Mouse (Mus musculus) c-Kit-positive CD71-positive TER-119-negative erythroid progenitor cells, embryonic 14.5 days (primary cell): Measurements from ENCODE around the gene Ccser2.

Experiments
- DNase-seq: peaks from one replicate; pipeline ENCODE4 v3.0.0-alpha.2; 2013; ENCODE audit warnings: low read depth

Gene Ccser2

DNA sequence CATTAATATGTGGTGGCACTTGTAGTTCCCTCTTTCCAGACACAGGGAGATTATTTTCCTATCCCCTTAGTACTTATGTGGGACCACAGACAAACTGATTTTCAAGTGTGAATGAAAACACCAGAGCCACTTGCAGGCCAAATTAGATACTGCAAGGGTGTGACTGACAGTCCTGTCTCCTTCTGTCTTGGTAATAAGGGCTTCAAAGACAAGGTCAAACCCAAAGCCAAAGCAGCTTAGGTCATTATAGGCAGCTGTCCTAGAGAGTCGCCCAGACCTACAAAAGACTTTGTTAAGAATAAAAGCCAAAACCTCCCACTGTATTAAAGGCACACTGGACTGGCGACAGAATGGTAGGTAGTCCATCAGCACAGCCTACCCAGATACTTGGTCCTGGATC lies 30.6 kb downstream of the Ccser2 start:
- no peak for DNase-seq

DNA sequence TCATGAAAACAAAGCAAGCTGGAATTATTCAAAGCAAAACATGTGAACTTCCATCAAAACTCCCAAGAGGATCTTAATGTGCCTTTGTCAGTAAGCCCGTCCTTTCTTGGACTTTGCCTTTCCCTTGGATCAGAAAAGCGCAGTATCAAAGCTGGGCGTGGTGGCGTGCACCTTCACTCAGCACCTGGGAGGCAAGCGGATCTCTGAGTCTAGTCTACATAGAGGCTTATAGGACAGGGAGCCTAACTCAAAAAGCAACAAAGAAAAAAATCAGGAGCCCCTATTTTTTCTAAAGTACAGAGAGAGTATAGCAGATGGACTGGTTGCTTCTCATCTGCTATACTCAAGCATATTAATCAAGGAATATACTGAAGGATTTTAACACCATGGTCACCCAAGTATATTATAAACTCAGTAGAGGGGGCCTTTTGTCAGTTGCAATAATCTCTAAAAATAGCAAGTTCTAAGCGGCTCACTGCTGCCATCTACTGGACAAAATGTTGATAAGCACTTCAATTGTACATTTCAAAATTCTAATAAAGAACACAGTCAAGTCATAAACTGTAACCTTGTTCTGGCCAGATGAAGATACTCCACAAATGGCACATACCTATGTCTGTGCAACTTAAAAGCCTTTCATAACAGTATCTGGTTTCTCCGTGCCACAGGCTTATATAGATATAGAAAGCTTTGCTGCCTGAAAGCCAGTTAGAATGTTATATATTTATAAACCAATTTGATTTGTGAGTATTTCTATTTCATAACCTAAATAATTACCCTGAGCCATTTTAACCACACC lies 31.3 kb downstream of the Ccser2 start:
- DNase-seq: peak; percentile 27

DNA sequence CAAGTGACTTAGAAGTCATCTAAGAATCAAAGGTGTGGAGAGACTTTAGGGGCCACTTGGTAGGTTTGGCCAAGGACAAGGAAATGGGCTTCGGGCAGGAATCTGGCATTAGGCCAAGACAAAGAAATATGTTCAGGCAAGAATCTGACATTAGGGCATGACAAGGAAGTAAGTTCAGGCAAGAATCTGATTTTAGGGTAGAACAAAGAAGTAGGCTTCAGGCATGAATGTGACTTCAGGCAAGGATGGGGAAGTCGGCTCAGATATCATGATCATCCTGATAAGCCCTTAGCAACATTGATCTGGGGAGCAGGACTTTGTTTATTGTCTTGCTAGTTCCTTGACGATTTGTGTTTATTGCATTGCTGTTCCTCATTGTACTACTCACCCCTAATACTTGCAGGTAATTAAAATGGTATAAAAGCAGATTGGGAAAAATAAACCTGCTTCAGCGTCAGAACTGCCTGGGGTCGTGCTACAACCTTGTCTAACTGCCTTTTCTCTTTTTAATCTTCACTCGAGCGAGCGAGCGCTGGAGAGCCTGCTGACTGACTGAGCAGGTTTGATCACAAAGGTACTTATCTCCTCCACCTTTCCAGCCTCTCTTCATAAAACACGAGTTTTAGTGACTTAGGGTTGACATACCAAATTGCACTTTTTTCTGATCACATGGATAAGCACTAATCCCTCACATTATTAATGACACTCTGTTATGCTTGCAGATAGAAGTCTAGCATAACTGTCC lies 35.8 kb downstream of the Ccser2 start:
- no peak for DNase-seq

DNA sequence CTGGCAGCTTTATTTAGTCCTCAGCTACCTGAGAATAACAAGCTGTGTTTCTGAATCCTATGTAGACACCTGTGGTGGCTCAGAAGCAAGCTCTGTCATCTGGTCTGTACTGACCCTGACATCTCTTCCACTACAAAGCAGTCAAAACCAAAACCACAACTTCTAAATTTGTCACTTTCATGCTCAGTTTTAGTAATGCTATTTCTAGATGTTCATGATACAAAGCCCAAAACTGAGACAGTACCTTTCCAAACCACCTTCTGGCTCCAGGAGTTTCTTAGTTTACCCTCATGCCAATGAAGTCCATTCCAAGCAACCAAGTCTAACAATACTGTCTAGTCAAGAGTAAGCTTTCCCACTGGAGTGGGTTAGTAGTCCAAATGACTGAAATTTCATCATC lies 36.5 kb downstream of the Ccser2 start:
- no peak for DNase-seq

DNA sequence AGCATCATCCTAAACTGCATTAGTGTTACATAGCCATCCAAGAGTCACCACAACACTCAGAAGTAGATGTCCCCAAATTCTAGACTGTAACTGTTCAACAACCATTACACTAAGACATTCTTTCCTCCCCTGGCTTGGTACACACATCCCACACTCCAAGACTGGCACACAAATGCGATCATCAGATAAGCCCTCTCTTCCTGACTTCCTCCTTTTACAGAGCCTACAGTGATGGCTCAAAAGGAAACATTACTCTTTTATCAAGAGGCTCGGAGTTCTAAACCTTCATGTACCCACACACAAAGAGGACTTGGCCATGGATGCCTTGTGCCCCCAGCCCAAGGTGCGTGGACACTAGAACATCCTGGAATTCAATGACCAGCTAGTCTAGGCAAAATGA lies 45.2 kb downstream of the Ccser2 start:
- no peak for DNase-seq

DNA sequence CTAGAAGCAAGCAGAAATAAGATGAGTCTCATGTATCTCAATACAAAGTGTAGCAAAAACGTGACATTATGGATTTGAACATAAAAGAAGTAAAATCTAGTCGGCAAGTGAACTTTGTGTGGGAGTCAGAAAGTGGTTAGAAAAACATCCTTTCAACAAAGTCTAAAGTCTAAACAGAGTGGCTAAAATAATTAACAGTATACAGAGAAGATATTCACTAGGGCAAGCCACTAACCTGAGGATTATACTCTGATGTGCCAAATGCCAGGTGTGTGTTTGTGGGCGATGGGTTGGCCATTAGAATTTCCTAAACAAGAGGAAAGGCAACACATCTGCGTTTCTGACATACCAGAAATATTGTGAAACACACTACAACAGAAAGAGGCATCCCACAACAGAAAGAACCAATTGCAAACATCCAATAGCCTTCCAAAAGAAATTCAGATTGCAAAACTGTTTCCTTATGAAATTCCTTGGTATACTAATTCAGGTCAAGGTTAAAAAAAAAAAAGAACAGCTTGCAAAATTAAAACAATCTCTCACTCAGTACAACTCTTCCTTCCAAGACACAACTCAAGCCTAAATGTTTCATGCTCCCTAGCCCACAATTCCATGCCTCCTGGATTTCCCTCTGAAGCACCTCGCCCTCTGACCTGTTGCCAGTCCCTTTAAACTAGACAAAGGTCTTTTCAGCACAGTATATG lies 47.1 kb downstream of the Ccser2 start:
- DNase-seq: no peak

DNA sequence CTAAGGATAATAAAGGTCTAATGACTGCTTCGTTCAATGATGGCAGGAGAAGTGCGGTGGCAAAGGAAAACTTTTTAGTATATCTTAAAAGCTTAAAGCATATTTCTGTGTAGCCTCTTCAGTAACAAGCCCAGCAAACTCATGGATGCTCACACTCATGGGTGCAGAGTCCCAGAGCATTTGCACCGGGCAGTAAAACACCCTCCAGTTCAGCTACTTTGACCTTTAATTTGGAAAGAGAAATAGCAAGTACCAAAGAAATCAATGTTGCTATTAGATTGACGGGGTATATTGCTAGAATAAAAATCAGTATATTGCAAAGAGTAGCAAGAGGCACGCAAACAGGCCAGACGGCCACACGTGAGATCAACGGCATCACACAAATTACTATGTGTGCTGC lies 48.7 kb downstream of the Ccser2 start:
- DNase-seq: no peak

DNA sequence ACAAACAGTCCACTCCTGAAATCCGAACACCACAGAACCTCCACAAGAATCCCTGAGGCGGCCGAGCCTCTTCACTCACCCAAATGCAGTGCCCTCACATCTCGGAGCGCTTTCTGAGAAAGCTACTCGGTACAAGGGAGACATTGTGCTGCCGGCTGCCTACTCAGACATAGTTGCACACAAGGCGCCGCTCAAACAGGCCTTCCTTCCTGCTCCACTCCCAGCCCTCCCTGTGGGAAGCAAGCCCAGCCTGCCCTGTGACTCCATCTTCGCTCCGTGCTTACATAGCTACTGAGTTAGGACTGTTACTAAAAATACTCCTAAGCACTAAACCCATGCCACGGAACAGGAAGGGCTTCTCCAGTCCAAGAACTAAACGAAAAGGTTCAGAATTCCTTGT lies 49.4 kb downstream of the Ccser2 start:
- DNase-seq: no peak

DNA sequence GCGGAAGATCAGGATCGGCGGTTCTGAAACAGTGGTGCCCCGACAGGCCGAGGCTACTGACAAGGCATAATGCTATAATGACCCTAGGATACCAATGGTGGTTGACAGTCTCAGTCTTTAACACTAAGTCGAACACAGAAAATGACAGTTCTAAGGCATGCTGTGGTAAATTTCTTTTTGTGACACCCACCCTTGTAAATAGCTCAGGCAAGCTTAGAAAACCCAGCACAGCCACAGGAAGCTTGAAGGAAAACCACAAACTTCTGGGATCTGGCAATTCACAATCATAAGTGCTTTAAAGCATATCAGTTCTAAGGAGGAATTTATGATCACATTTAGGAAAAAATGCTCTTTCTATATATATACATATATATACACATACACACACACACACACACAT lies 53.4 kb downstream of the Ccser2 start:
- DNase-seq: no peak

DNA sequence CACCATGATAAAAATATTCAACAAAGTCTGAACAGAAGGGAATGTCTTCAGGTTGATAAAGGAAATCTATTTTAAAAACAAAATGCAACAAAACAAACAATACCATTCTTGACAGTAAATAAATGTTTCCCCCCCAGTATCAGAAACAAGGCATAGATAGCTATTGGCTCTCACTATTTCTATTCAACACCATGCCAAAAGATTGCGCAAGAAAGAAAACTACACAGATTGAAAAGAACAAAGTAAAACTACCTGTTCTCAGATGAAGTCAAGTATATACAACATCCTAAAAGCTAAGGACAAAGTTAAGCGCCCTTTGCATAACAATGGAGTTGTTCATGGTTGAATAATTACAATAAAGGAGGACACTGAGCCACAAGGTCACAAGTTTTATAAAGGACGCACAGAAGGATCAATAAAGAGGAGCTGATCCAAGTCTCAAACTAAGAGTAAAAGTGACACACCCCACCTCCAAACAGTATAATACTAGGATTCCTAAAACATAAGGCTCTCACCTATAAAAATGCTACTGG lies 54.0 kb downstream of the Ccser2 start:
- DNase-seq: no peak

DNA sequence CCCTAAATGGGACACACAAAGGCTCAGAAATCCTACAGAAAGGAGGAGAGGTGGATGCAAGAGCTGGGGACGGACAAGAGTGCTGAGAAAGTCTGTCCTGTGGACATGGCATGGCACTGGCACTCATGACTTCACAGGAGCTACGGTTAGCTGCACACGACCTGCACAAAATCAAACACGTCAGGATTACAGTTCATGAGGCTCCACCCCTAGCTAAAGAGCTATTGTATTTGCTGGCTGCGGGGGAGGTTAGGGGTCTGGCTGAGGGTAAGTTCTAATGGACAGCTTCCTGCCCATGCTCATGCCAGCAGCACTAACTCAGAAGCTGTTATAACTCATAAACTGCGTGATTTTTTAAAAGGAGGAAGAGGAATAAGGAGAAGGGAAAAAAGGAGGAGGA lies 56.8 kb downstream of the Ccser2 start:
- DNase-seq: no peak

DNA sequence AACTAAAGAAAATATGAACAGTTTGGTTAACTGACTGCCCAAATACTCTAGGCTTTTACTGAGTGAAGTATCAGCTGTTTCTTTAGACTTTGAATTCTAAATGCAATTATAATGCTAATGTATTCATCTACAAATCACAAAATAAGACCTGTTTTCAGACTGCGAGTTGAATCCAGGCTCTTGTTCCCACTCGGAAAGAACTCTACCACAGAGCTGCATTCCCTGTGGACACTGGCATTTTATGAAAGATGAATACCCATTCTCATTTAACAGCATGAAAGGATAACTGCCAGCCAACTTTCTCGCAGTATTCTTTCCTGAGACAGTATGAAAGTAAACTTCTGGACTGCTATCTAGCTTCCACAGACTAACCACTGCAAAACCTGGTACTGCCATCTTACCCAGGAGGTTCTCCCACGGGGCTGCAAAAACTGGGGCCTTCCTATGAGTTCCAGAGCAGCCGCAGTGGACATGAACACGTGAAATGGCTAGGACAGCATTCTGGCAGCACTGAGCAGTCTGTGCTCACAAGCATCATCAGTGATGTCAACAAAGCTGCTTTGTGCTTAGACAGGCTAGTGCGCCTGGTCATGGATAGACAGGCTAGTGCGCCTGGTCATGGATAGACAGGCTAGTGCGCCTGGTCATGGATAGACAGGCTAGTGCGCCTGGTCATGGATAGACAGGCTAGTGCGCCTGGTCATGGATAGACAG lies 62.6 kb downstream of the Ccser2 start:
- no peak for DNase-seq

DNA sequence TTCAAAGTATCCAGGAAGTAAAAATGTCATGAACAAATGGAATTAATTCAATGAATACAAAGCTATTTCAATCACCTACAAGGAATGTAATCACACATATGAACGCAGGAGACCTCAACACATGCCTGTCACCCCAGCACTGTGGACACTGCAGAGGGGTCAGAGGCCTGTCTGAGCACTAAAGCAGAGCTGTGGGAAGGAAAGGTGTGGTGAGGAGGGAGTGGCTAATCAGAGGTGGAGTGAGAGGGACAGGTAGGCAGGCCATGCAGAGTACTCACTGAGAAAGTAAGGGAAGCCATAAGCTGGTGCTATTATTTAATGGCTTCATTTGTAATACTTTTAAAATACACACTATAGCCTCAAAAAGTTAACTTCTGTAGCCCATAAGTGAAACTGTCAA lies 64.4 kb downstream of the Ccser2 start:
- DNase-seq: no peak

DNA sequence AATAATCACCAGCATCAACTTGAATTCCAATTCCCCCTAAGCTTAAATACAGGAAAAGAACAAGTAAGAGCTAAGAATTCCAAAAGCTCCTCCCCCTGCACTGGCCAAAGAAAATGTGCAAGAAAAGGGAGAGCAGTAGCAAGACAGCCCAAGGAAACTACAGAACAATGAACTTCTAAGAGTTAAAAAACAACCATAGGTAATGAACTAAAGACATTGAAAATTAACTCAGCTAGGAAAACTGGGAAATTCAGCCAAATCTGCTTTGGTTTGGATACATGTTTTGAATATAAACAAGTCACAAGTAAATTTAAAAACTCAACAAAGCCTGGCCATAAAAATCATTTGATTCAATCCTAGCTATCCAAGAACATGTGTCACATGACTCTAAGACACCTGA lies 67.7 kb downstream of the Ccser2 start:
- no peak for DNase-seq

DNA sequence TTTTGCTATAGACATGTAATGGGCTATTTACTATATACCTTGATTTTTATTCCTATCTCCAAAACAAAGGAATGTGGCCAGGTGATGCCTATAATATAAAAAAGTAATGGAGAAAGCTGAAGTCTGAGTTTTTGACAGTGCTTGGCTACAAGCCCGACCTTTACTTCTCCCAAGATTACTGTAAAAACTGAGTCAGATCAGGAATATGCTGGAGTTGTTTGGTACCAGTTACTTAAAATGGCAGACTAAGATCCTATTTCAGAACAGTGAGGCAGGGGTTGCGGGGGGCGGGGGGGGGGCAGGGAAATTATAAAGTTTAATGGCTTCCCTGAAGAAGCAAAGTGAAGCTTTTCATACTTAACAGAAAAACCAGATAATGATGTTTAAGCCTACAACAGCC lies 73.9 kb downstream of the Ccser2 start:
- no peak for DNase-seq

DNA sequence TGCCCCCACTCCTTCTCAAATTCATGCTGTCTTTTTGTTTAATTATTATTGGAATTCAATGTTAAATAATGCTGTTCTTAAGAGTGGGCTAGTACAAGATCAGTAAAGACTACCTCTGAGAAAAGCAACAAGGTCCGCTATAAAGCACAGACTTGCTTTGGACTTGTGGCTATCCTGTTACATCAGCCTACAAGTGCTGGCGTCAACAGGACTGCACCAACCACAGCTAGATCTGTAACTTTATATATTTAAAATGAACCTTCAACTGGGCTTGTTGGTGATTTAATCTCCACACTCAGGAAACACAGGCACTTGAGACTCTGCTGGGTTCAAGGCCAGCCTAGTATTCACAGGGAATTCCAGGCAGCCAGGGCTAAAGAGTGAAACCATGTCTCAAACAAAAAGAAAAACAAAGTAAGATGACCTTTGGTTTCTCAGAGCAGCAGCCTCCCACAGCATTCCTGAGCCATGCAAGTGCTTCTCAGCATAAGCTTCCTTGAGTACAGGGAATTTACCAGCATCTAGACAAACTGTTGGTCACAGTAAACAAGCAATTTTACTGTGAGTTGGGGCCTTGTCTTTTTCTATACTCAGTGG lies 75.7 kb downstream of the Ccser2 start:
- no peak for DNase-seq

DNA sequence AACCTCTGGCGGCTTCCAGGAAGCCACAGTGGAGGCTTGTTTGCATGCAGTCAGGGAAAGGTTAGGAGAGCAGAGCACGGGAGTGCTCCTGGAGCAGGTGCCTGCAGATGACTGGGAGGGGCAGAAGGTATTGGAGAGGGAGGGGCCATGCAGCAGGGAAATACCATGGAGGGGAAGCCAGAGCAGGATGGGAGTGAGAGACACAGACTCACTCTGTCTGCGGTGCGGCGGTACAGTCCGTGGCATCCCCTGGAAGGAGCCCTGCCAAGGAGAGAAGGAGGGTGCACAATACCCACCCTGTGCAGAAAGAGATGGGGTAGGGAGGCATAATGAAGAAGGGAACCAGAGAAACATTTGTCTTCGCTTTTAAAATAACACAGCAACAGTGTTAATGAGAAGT lies 78.4 kb downstream of the Ccser2 start:
- DNase-seq: no peak

DNA sequence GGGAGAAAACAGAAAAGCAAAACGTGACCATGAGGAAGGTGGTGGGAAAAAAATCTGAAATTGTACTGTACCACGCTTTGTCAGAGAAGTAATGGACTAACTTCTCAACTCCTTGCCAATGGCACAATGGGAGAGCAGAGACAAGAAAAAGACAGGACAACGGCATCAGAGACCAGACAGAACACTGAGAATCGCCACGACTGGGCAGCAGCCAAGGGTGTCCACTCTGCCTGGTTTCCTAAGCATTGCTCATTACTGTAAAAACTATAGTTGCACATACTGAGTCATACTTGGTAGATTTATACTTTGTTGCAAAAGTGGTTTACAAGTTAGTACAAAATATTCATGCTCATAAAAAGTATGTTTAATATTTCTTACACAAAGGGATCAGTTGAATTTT lies 82.9 kb downstream of the Ccser2 start:
- DNase-seq: no peak

DNA sequence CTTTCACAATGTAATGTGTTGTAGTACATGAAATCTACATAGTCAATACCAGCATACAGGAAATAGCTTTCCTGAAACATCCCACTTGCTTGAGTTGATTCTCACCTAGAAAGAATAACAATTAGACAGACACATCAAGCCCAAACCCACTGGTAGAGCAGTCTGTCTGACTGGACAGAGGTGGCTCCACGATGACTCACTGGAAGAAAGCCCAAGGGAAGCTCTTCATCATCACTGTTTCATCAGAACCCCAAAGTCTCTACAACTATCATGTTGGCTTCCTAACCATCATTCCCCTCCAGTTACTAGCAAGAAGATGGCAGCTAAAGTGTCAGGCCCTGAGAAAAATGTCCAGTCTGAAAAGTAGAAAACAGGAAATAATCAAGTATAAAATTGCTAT lies 83.5 kb downstream of the Ccser2 start:
- DNase-seq: no peak

DNA sequence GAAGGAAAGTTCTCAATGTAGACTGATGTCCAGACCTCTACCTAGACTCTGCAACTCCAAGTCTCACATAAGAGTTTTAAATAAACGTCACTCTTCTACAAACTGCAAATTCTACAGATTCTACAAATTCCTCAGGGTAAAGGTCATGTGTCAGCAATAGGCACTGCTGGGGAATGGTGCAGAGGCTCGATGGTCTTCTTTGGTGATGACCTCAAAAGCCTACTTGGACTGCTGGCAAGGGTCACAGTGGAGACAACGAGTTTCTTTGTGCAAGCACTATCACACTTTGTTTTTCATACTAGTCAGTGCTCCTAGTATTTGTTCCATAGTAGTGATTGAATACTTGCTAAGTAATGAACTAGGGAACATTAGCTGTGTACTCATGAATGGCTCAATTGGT lies 85.0 kb downstream of the Ccser2 start:
- no peak for DNase-seq

DNA sequence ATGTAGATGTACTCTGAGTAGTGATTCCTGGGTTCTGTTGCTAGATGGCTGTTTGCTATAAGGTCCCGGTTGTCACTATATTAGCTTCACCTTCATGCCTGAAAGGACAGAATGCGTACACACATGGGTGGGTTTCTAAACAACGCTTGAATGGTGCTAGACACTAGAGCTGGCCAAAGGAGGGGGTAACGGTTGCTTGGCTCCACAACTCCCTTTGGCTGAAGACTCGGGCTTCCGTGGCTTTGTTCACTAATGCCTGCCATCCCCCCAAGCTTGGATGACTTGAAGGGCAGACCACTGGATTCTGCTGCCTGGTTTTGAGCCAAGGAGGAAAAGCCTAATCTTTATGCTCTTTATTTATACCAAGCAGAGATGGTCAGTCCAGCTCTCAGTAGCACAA lies 98.3 kb downstream of the Ccser2 start:
- DNase-seq: no peak
